Comparison of ENCODE assay signal across 8 mouse cellular contexts in genomic region chr17:15108473-15109441, GRCm38 (mm10).
DNase-seq lines count a peak whose midpoint lies in the region; ATAC-seq and TF ChIP-seq lines count a peak whose summit lies in the region.

No protein-coding gene starts in this region.

- H3K4me3 ChIP-seq in heart, embryonic 11.5 days (ENCODE audit: low read depth, low read length) = no peak overlapping the region
- no peak overlapping the region for H3K4me3 ChIP-seq in hindbrain, embryonic 11.5 days (ENCODE audit: low read depth, low read length)
- H3K4me3 ChIP-seq in liver, postnatal 0 days (ENCODE audit: low read depth, low read length) = no peak overlapping the region

- no peak overlapping the region for H3K9ac ChIP-seq in heart, embryonic 11.5 days (ENCODE audit: low read depth, low read length)
- H3K9ac ChIP-seq in hindbrain, embryonic 11.5 days (ENCODE audit: low read depth, low read length) = no peak overlapping the region
- H3K9ac ChIP-seq in liver, postnatal 0 days (replicated peaks) = no peak overlapping the region

- WGBS in heart, embryonic 11.5 days (ENCODE audit: insufficient replicate concordance) = 48% methylated on average over 20 of the region's 20 CpGs
- 23% methylated on average over 20 of the region's 20 CpGs for WGBS in hindbrain, embryonic 11.5 days
- WGBS in liver, postnatal 0 days (ENCODE audit: insufficient replicate concordance) = 44% methylated on average over 20 of the region's 20 CpGs

- intact Hi-C loops in heart, postnatal 14 days (cut with DNase I) = no loop called here

- no peak overlapping the region for H3K27ac ChIP-seq in heart, embryonic 11.5 days (ENCODE audit: low read depth, low read length)
- peak overlapping the region; percentile 40 for H3K27ac ChIP-seq in hindbrain, embryonic 11.5 days (ENCODE audit: low read depth, low read length)
- no peak overlapping the region for H3K27ac ChIP-seq in liver, postnatal 0 days (ENCODE audit: low read depth)

- peaks cover 3% of the 10 kb centered on the region; the same call in 1 of the 2 replicates for H3K27me3 ChIP-seq in heart, embryonic 11.5 days (ENCODE audit: control insufficient read depth, insufficient read depth, low read length)
- H3K27me3 ChIP-seq in hindbrain, embryonic 11.5 days (ENCODE audit: control insufficient read depth, insufficient read depth, low read length) = no peaks in the 10 kb centered on the region; the same call in 1 of the 2 replicates
- no peaks in the 10 kb centered on the region for H3K27me3 ChIP-seq in liver, postnatal 0 days (ENCODE audit: insufficient read depth, low read length)

- 0 out of 2 replicates have a peak, but pooled peaks cover 5% of the 10 kb centered on the region for H3K4me1 ChIP-seq in heart, embryonic 11.5 days (ENCODE audit: control insufficient read depth, insufficient read depth, low read length)
- H3K4me1 ChIP-seq in hindbrain, embryonic 11.5 days (replicated peaks; ENCODE audit: control insufficient read depth, insufficient read depth, low read length) = peaks cover 5% of the 10 kb centered on the region; the same call in 1 of the 2 replicates
- peaks cover 3% of the 10 kb centered on the region; the same call in 1 of the 2 replicates for H3K4me1 ChIP-seq in liver, postnatal 0 days (ENCODE audit: insufficient read depth)

- no peak for DNase-seq in heart, postnatal 14 days
- peak; percentile 6 for DNase-seq in NIH3T3 (ENCODE audit: low read depth)
- DNase-seq in hindbrain, embryonic 11.5 days (ENCODE audit: low spot score) = peak; percentile 78
- peak; percentile 10 to 61 for DNase-seq in lung, postnatal 4 days
- DNase-seq in ovary, postnatal 10 days (ENCODE audit: low spot score) = no peak
- DNase-seq in liver, postnatal 0 days = no peak
- DNase-seq in cerebellum, adult 18-20 months = no peak

- H3K36me3 ChIP-seq in heart, embryonic 11.5 days (ENCODE audit: control insufficient read depth, insufficient read depth, low read length) = no peaks in the 10 kb centered on the region
- no peaks in the 10 kb centered on the region for H3K36me3 ChIP-seq in hindbrain, embryonic 11.5 days (ENCODE audit: control insufficient read depth, insufficient read depth, low read length)
- H3K36me3 ChIP-seq in liver, postnatal 0 days (replicated peaks; ENCODE audit: insufficient read depth, low read length) = no peaks in the 10 kb centered on the region

- TF ChIP-seq EP300 in liver, postnatal 0 days (IDR thresholded peaks at IDR 0.05; ENCODE audit: low read depth) = no peak

- H3K4me2 ChIP-seq in heart, embryonic 11.5 days = no peak overlapping the region
- peak overlapping the region; percentile 14; the same call in 1 of the 2 replicates for H3K4me2 ChIP-seq in hindbrain, embryonic 11.5 days (replicated peaks; ENCODE audit: low read depth, low read length)
- H3K4me2 ChIP-seq in liver, postnatal 0 days (ENCODE audit: low read depth, low read length) = no peak overlapping the region

- peak; percentile 60; the same call in 1 of the 2 replicates for ATAC-seq in heart, embryonic 11.5 days (replicated peaks; ENCODE audit: insufficient number of reproducible peaks, low FRiP score, low TSS enrichment)
- peak; percentile 91 for ATAC-seq in hindbrain, embryonic 11.5 days (ENCODE audit: low FRiP score)
- ATAC-seq in liver, postnatal 0 days = no peak

- TF ChIP-seq CTCF in liver, postnatal 0 days (IDR thresholded peaks at IDR 0.05; ENCODE audit: low read depth) = no peak

- no peaks in the 10 kb centered on the region for H3K9me3 ChIP-seq in heart, embryonic 11.5 days (replicated peaks; ENCODE audit: control insufficient read depth, low read length)
- H3K9me3 ChIP-seq in hindbrain, embryonic 11.5 days (ENCODE audit: control insufficient read depth, low read length) = no peaks in the 10 kb centered on the region
- H3K9me3 ChIP-seq in liver, postnatal 0 days (ENCODE audit: low read length) = no peaks in the 10 kb centered on the region

Comparison
In these comparisons a context has a peak if more than half of its experiments do, and no peak if none do; other contexts are left out.
1. DNase-seq: peak in NIH3T3 (single experiment), hindbrain, embryonic 11.5 days (single experiment) and lung, postnatal 4 days (2 of 2); none in heart, postnatal 14 days (0 of 2), ovary, postnatal 10 days (single experiment), liver, postnatal 0 days (single experiment) and cerebellum, adult 18-20 months (0 of 2).